Mouse (Mus musculus) retina, adult 2 months (tissue): Measurements from ENCODE around the gene Bckdhb.
"Not testable (repeated sequence)": the region's sequence is repeated elsewhere in the genome, so short reads cannot be mapped to it uniquely, and the experiment has no call there.

ENCODE experiments used
- DNase-seq: peaks from one replicate; pipeline ENCODE4 v3.0.0-alpha.2; 2012; ENCODE audit warnings: low read depth, low spot score

Bckdhb gene

GRCm38 (mm10) chr9:83924878-83925687, at the start of gene Bckdhb:
Gene Bckdhb (plus strand): TSS chr9:83925145.
- peak; percentile 76 for DNase-seq

- no peak for DNase-seq
Observed at GRCm38 (mm10) chr9:83882191-83882590, 42.8 kb upstream of the Bckdhb start.

- DNase-seq: no peak
Observed at GRCm38 (mm10) chr9:83886149-83886548, 38.8 kb upstream of the Bckdhb start.

DNA sequence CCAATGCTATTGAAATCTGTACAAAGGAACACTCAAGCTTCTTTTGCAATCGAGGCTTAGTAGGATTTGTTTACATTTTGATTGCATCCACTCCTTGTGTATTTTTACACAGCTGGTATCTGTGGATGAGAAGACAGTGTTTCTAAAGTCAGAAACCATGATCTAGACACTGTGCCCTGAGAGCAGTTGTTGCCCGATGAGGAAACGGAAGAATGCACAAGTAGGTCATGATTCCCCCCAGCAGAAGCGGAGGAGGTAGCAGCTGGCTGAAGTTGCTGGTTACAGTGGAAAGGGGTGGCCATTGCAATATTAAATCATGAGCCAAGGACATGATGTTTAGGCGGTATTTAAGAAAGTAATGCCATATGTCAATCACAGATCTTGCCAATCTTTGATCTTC, 36.7 kb upstream of the Bckdhb start:
- no peak for DNase-seq

GRCm38 (mm10) chr9:83893073-83893472, 31.9 kb upstream of the Bckdhb start:
- no peak for DNase-seq

GRCm38 (mm10) chr9:83893767-83894330, 31.1 kb upstream of the Bckdhb start:
- DNase-seq: no peak

DNA sequence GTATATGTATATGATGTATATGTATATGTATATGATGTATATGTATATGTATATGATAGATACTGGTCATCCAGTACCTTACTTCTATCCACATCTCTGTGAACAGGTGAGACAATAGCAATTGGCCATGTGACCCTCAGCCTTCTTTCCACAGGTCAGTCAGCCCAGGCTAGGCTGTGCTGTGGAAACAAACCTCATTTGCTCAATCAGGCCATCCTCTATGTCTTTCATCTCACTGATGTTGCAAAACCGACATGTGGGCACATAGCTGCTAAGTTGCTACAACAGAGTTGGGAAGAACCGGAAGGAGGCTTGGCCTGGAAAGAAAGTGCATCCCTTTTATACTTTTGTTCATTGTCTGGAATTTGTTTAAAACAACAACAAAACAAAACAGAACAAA, 22.9 kb upstream of the Bckdhb start:
- no peak for DNase-seq

DNA sequence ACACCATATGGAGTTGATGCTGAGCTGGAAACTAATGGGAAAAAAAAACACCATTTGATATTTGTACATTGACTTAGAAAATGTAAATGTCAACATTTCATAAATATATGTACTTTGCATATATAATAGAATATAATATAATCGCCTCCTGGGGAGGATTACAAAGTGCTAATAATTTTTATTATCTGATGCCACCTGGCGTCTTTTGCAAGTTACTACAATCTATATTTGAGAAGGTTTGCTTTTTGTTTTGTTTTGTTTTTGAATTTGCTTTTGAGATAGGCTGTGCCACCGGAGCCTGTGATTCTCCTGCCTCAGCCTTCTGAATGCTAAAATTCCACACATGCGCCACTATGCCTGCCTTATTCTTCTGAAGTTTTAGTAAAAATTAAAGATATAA, 19.1 kb upstream of the Bckdhb start:
- DNase-seq: no peak

DNA sequence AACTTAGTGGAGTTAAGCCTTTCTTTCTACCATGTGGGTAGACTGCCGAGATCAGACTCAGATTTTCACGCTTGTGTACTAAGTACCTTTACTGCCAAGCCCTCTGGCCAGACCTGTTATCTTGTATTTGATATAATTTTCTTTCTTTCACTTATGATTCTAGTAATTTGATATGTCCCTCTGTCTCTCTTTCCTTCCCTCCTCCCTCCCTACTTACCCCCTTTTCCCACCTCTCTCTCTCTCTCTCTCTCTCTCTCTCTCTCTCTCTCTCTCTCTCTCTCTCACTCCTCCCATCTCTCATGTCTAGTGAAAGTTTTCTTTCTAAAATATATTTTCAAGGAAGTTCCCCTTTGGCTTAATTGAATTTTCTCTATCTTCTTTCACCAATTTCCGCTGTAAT, 17.9 kb upstream of the Bckdhb start:
- no peak for DNase-seq

GRCm38 (mm10) chr9:83909836-83910235, 15.1 kb upstream of the Bckdhb start:
- no peak for DNase-seq

- DNase-seq: peak; percentile 47
Observed at GRCm38 (mm10) chr9:83910926-83911325, 14.0 kb upstream of the Bckdhb start.

GRCm38 (mm10) chr9:83922076-83922475, 2.9 kb upstream of the Bckdhb start:
- DNase-seq: no peak

- no peak for DNase-seq
Observed at GRCm38 (mm10) chr9:83924356-83924755, 589 bp upstream of the Bckdhb start.

DNA sequence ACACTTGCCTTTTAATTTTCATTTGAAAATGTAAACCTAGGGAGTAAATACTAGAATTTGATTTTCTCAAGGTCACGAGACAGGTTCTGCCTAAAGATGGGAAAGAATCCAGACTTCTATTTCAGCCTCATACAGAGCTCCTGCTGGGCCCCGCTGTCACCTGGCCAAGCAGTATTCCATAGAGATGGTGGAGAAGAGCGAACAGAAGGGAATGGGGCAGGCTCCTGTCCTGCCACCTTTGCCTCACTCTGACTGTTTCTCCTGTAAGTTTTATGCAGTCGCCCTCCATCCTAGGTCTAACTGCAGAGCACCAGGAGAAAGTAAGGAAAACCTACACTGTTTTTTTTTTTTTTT, 720 bp downstream of the Bckdhb start:
- DNase-seq: no peak

GRCm38 (mm10) chr9:83926302-83926701, 1.4 kb downstream of the Bckdhb start:
- no peak for DNase-seq

GRCm38 (mm10) chr9:83939501-83939900, 14.6 kb downstream of the Bckdhb start:
- not testable (repeated sequence) for DNase-seq

GRCm38 (mm10) chr9:83940016-83940415, 15.1 kb downstream of the Bckdhb start:
- no peak for DNase-seq

DNA sequence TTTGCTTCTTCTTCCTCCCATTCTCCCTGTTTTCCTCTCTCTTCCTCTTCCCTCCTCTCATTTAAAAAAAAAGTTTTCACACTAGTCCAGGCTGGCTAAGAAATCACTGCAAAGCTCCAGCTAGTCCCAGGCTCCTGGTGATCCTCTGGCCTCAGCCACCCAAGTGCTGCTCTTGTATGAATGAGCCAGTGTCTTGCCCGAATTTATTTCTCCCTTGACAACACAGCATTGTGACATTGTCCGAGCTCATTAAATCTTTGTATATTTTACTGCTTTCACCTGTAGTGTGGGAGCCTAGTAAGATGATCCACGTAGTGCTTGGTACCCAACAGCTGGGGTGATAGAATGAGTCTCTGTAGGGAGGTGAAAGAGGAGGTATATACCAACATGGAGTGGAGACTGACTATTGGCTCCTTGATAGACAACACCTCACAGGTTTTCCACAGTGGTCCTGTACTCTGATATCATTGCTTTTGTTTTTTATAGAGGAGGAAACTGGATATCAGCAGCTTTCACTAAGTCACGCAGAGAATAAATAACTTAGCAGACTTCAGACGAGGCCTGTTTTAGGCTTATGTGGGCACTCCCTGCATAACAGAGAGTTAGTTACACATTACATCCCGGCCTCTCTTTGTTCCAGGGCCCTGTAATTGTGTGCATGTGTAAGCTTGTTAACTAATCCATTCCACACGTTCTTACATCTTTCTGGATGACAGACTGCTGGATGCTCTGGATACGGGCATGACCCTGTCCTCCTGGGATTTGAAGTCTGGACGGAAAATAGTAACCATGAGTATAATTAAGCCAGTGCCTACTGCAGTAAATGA, 15.8 kb downstream of the Bckdhb start:
- DNase-seq: no peak

DNA sequence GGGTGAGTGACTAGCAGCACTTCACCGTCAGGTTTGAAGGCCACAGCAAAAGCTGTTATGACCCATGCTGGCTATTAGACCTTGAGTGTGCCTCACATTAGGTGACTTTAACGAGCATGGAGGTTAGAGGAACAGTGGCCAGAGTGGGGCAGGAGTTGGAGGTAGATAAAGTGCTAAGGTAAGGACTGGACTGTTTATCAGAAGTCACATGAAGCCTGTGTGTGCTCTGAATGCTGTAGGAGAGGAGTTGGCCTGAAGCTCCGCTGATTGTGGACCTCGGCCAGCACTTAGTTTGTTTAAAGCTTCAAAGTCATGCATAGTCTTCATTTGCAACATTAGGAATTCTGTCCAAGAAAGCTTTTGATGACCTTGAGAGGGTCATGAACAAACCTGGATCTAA, 26.4 kb downstream of the Bckdhb start:
- no peak for DNase-seq

DNA sequence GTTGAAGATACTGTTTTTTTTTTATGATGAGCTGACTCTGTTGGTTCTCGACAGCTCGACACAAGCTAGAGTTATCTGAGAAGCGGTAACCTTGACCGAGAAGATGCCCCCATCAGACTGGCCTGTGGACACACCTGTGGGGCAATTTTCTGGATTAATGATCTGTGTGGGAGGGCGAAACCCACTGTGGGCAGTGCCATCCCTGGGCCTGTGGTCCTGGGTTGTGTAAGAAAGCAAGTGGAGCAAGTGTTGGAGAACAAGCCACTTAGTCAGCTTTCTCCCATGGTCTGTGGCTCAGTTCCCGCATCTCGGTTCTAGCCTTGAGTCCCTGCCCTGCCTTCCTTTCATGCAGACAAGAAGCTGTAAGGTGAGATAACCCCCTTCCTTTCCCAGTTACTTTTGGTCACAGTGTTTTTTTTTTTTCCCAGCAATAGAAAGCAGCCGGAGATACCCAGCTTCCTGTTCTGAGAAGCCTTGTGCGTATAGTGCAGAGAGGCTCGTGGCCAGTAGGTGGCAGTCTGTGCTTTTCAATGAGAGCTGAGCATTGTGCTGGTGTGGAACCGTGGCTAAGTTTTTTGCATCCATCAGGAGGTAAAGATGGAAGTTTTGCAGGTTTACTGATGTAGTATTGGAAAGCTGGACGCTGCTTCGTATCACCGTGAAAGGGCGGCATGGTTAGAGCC, 31.8 kb downstream of the Bckdhb start:
- peak; percentile 22 for DNase-seq

DNA sequence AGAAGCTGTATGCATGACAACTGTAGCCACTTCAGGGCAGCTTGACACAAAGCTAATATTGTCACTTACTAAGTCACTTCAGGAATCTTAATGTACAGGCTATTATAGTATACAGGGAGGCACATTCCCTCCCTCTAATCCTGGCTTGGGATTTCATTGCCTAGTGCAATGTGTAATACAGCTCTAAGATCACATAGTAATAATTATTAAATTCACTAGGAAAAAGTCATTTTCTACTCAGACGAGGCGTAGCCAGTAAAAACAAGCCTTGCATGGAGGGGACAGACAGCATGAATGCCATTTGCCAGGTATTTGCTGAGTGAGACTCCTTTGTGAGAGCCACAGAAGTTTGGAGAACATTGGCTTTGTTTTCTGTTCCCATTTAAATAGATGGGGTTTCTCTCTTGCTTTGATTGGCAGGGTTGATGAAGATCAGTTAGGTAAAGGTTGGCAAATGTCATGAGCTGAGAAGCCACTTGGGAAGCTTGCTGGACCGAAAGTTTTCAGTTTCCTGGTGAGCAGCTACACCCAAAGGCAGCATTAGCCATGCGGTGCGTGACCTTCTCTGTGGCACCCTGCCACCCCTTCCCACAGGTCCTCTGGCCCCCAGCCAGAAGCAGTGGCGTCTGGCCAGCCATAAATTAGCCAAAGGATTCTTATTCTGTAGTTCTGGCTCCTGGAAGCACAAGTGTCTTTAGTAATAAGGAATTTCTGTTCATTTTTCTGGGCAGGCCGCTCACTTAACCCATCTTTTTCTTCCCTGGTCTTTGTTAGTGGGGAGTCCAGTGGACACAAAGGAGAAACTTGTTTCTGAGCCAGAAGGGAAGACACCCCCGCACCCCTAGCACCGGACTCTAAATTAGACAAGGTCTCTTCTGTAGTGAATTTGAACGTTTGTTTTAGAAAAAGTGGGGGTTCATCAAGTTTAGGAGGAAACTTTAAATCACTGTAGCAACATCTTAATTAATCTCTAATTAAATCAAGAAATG, 37.4 kb downstream of the Bckdhb start:
- DNase-seq: no peak
